Mouse (Mus musculus): ENCODE results near the gene Rgcc.

The Rgcc gene

DNA sequence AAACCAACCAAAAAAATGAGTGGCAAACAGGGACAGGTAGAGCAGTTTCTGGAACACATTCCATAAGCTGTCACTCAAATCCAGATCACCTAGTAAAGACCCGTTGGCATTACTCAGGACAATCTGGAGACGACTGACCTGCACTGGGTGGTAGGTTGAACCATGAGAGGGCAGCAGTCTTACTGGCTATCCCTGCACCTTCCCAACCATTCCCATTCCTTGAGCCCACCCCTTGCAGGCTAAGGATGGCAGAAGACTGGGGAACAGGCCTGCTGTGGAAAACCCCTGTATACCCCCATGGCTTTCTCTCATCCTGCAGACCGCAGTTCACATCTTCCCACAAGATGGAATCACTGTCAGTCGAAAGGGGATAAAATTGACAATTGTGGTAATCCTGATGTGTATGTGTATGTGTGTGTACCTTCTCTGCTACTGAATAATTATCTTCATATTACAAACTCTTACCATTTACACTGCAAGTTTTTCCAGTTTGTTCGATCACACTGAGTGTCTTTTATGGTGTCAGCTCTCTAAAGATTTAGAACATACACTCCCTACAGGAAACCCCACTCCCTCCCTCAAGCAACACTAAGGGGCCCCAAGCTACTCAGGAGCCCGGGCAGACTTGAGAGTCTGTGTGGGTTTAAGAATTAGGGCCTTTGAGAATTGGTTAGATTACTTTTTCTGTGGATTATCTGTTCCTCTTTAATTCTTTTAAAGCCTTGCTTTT is 59.6 kb downstream of the Rgcc start:
- DNase-seq (ENCODE audit: extremely low spot score): no peak

DNA sequence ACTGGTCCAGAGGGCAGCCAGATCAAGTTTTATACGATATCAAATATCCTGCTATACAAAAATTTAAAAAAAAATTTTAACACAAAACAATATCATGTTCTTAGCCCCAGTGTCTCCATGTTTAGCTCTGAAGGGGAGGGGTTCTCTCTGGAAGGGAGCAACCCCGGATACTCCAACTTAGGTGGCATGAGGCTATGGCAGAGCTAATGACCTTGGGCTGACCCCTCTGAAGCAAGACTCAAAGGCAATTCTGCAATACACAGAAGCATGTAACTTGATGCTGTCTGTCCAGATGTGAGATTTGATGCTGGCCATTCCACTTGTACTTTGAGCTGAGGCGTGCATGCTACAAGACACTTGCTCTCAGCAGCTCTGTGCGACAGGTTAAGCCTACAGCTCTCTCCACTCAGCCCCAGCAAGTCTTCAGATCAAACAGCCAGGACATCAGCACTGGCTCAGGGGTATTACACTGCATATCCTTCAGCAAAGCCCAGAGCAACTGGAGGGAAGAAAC is 60.3 kb downstream of the Rgcc start:
- no peak for DNase-seq (ENCODE audit: extremely low spot score)

GRCm38 (mm10) chr14:79239402-79239801 is 62.0 kb downstream of the Rgcc start:
- DNase-seq (ENCODE audit: extremely low spot score): no peak

All from embryo, embryonic 9.5 days (tissue).